Mouse (Mus musculus) stomach, postnatal 0 days (tissue): ENCODE results near the gene Myadml2.

Source experiments
- CTCF ChIP-seq: IDR thresholded peaks from 2 replicates; pipeline ENCODE4 v1.5.1; 2016; ENCODE audit warnings: antibody characterized with exemption, low read depth, mild to moderate bottlenecking, moderate library complexity
- EP300 ChIP-seq: optimal IDR thresholded peaks from 2 replicates; pipeline ENCODE3; 2016; ENCODE audit warnings: antibody characterized with exemption

DNA sequence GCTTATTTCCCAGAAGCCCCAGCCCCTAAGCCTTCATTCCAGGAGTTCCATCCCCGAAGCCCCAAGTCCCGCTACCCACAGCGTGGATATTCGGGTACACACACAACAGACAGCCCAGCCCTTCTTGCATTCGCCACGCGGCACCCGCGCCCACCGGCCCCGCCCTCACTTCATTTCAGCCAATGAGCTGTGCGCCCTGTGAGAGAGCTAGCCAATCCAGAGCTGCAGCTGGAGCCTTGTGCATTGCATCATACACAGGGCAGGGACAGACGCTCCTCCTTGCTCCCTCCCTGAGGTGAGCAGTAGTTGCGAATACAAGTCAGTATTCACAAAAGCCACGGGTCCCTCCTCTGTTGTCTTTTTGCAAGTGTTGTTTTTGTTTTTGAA is 4.4 kb downstream of the Myadml2 start, which contains the start of gene Pycr1:
- TF ChIP-seq CTCF = no peak
- no peak for TF ChIP-seq EP300
